Mouse (Mus musculus) ES-E14 (cell line): ENCODE measurements around the gene Ifih1.

Source experiments
- CHD2 ChIP-seq: IDR thresholded peaks from 2 replicates; pipeline ENCODE4 v1.6.1; 2014; ENCODE audit warnings: mild to moderate bottlenecking, low read depth, low read length, inconsistent platforms
- HCFC1 ChIP-seq: IDR thresholded peaks from 2 replicates; pipeline ENCODE4 v1.6.1; 2012; ENCODE audit warnings: low read length, inconsistent platforms, borderline replicate concordance; ENCODE audit not compliant: insufficient read depth
- MAFK ChIP-seq: IDR thresholded peaks from 2 replicates; pipeline ENCODE4 v1.6.1; 2014; ENCODE audit warnings: mild to moderate bottlenecking, low read depth, low read length, inconsistent platforms; ENCODE audit not compliant: insufficient read depth
- ZC3H11A ChIP-seq: IDR thresholded peaks from 2 replicates; pipeline ENCODE4 v1.6.1; 2012; ENCODE audit warnings: low read depth, mild to moderate bottlenecking, inconsistent platforms, low read length, borderline replicate concordance
- ZNF384 ChIP-seq: IDR thresholded peaks from 2 replicates; pipeline ENCODE4 v1.6.1; 2012; ENCODE audit warnings: low read depth, low read length, inconsistent platforms

GRCm38 (mm10) chr2:62665536-62665935, 19.5 kb upstream of the Ifih1 start:
- TF ChIP-seq ZNF384 (no peak), CHD2 (no peak), MAFK (no peak), ZC3H11A (no peak), HCFC1 (no peak)
